ENCODE assay signal across 9 mouse cellular contexts in genomic region chr17:33812990-33813389, GRCm38 (mm10). TPM values are rescaled to one million over a fixed set of nuclear protein-coding genes. Genes with fewer than 3 reads are reported as not detected.
DNase-seq lines count a peak whose midpoint lies in the region; ATAC-seq lines count a peak whose summit lies in the region.
"Had no signal": no experiment of that assay in that cellular context is flagged by ENCODE, and none has a peak within 500 bp of the region (broad histone marks: within the 10 kb centered on the region; RNA-seq: fewer than 3 reads in every experiment).

No protein-coding gene starts in this region.

- WGBS in embryonic facial prominence, embryonic 12.5 days: 59% methylated on average over 4 of the region's 4 CpGs
- 63% methylated on average over 4 of the region's 4 CpGs for WGBS in embryonic facial prominence, embryonic 10.5 days
- 76% methylated on average over 4 of the region's 4 CpGs for WGBS in forebrain, embryonic 12.5 days

- peaks cover 15% of the 10 kb centered on the region for H3K4me1 ChIP-seq in embryonic facial prominence, embryonic 12.5 days
- H3K4me1 ChIP-seq in embryonic facial prominence, embryonic 10.5 days: peaks cover 35% of the 10 kb centered on the region
- H3K4me1 ChIP-seq in forebrain, embryonic 12.5 days: peaks cover 19% of the 10 kb centered on the region

- H3K9ac ChIP-seq in embryonic facial prominence, embryonic 12.5 days: 0 out of 2 replicates have a peak overlapping the region, but pooled peaks have one; percentile 24
- H3K9ac ChIP-seq in forebrain, embryonic 12.5 days: no peak overlapping the region

- 0 out of 2 replicates have a peak, but pooled peaks cover 6% of the 10 kb centered on the region for H3K27me3 ChIP-seq in embryonic facial prominence, embryonic 12.5 days
- H3K27me3 ChIP-seq in embryonic facial prominence, embryonic 10.5 days (replicated peaks; ENCODE audit: low read depth, poor library complexity, severe bottlenecking): peaks cover 13% of the 10 kb centered on the region
- H3K27me3 ChIP-seq in forebrain, embryonic 12.5 days: peaks cover 17% of the 10 kb centered on the region

- no peak overlapping the region for H3K27ac ChIP-seq in embryonic facial prominence, embryonic 12.5 days
- H3K27ac ChIP-seq in embryonic facial prominence, embryonic 10.5 days (replicated peaks): no peak overlapping the region
- H3K27ac ChIP-seq in forebrain, embryonic 12.5 days: no peak overlapping the region

- H3K4me3 ChIP-seq in embryonic facial prominence, embryonic 12.5 days: no peak overlapping the region
- no peak overlapping the region; the same call in 1 of the 2 replicates for H3K4me3 ChIP-seq in embryonic facial prominence, embryonic 10.5 days
- H3K4me3 ChIP-seq in forebrain, embryonic 12.5 days (replicated peaks): no peak overlapping the region

- ATAC-seq in embryonic facial prominence, embryonic 12.5 days (ENCODE audit: insufficient number of reproducible peaks, insufficient read depth, low FRiP score, low TSS enrichment): no peak
- ATAC-seq in forebrain, embryonic 12.5 days (ENCODE audit: low FRiP score): no peak

- H3K4me2 ChIP-seq in embryonic facial prominence, embryonic 12.5 days (replicated peaks): no peak overlapping the region
- H3K4me2 ChIP-seq in forebrain, embryonic 12.5 days: no peak overlapping the region

- no peak for DNase-seq in embryonic facial prominence, embryonic 10.5 days (ENCODE audit: low spot score)
- DNase-seq in heart, adult 11 months: peak; percentile 99
- peak; percentile 51 to 52 for DNase-seq in kidney, adult 8-10 months
- peak; percentile 88 for DNase-seq in lung, postnatal 36 days
- no peak for DNase-seq in layer of hippocampus, adult 9-10 months (ENCODE audit: low spot score)
- DNase-seq in right cerebral cortex, postnatal 14 days: no peak
- DNase-seq: spleen, adult 18-20 months had no signal

- no peaks in the 10 kb centered on the region for H3K9me3 ChIP-seq in embryonic facial prominence, embryonic 12.5 days
- no peaks in the 10 kb centered on the region for H3K9me3 ChIP-seq in embryonic facial prominence, embryonic 10.5 days
- H3K9me3 ChIP-seq in forebrain, embryonic 12.5 days: no peaks in the 10 kb centered on the region

- no peaks in the 10 kb centered on the region for H3K36me3 ChIP-seq in embryonic facial prominence, embryonic 12.5 days
- peaks cover 2% of the 10 kb centered on the region for H3K36me3 ChIP-seq in embryonic facial prominence, embryonic 10.5 days (replicated peaks)
- no peaks in the 10 kb centered on the region for H3K36me3 ChIP-seq in forebrain, embryonic 12.5 days (replicated peaks)

RNA-seq across cellular contexts. Expression of gene Kank3, which starts 2.7 kb away (rescaled TPM):
- polyA plus RNA-seq in embryonic facial prominence, embryonic 12.5 days (2016; fragmentation: Nextera tagmentation; extraction: Ambion mirVana): 32.4 and 35.4 TPM in 2 replicates
- 25.4 and 29.5 TPM in 2 replicates for polyA plus RNA-seq in embryonic facial prominence, embryonic 10.5 days (2016; fragmentation: Nextera tagmentation; extraction: Ambion mirVana)
- 27.3 and 27.8 TPM in 2 replicates for polyA plus RNA-seq in forebrain, embryonic 12.5 days (2016; fragmentation: Nextera tagmentation; extraction: Ambion mirVana)

RNA-seq across cellular contexts. Expression of gene Rps28, which starts 11.4 kb away (rescaled TPM):
- 875 and 894 TPM in 2 replicates for polyA plus RNA-seq in embryonic facial prominence, embryonic 12.5 days (2016; fragmentation: Nextera tagmentation; extraction: Ambion mirVana)
- 866 and 898 TPM in 2 replicates for polyA plus RNA-seq in embryonic facial prominence, embryonic 10.5 days (2016; fragmentation: Nextera tagmentation; extraction: Ambion mirVana)
- 686 and 713 TPM in 2 replicates for polyA plus RNA-seq in forebrain, embryonic 12.5 days (2016; fragmentation: Nextera tagmentation; extraction: Ambion mirVana)

RNA-seq across cellular contexts. Expression of gene Ndufa7, which starts 11.4 kb away (rescaled TPM):
- 421 and 479 TPM in 2 replicates for polyA plus RNA-seq in embryonic facial prominence, embryonic 12.5 days (2016; fragmentation: Nextera tagmentation; extraction: Ambion mirVana)
- polyA plus RNA-seq in embryonic facial prominence, embryonic 10.5 days (2016; fragmentation: Nextera tagmentation; extraction: Ambion mirVana): 469 and 477 TPM in 2 replicates
- 371 and 397 TPM in 2 replicates for polyA plus RNA-seq in forebrain, embryonic 12.5 days (2016; fragmentation: Nextera tagmentation; extraction: Ambion mirVana)

RNA-seq across cellular contexts. Expression of gene Cd320, which starts 29.9 kb away (rescaled TPM):
- 70.4 and 74.3 TPM in 2 replicates for polyA plus RNA-seq in embryonic facial prominence, embryonic 12.5 days (2016; fragmentation: Nextera tagmentation; extraction: Ambion mirVana)
- polyA plus RNA-seq in embryonic facial prominence, embryonic 10.5 days (2016; fragmentation: Nextera tagmentation; extraction: Ambion mirVana): 97.8 and 98.9 TPM in 2 replicates
- 54.7 and 55.1 TPM in 2 replicates for polyA plus RNA-seq in forebrain, embryonic 12.5 days (2016; fragmentation: Nextera tagmentation; extraction: Ambion mirVana)

RNA-seq across cellular contexts. Expression of gene Angptl4, which starts 31.4 kb away (rescaled TPM):
- 44.2 and 45.6 TPM in 2 replicates for polyA plus RNA-seq in embryonic facial prominence, embryonic 12.5 days (2016; fragmentation: Nextera tagmentation; extraction: Ambion mirVana)
- polyA plus RNA-seq in embryonic facial prominence, embryonic 10.5 days (2016; fragmentation: Nextera tagmentation; extraction: Ambion mirVana): 33.4 and 39.0 TPM in 2 replicates
- 11.4 and 13.3 TPM in 2 replicates for polyA plus RNA-seq in forebrain, embryonic 12.5 days (2016; fragmentation: Nextera tagmentation; extraction: Ambion mirVana)

Comparison
In these comparisons a context has a peak if more than half of its experiments do, and no peak if none do; other contexts are left out.
1. DNase-seq: peak in heart, adult 11 months (single experiment), kidney, adult 8-10 months (2 of 2) and lung, postnatal 36 days (single experiment); none in embryonic facial prominence, embryonic 10.5 days (single experiment), layer of hippocampus, adult 9-10 months (single experiment) and right cerebral cortex, postnatal 14 days (single experiment).